Mouse (Mus musculus) megakaryocyte, embryonic 14.5 days (primary cell): ENCODE measurements around the gene Timm29. TPM values are rescaled to one million over a fixed set of nuclear protein-coding genes. Genes with fewer than 3 reads are reported as not detected.
"Not testable (repeated sequence)": the region's sequence is repeated elsewhere in the genome, so short reads cannot be mapped to it uniquely, and the experiment has no call there.

Experiments used
- H3K27me3 ChIP-seq: replicated peaks from 2 replicates; pipeline ENCODE3; 2012; ENCODE audit warnings: inconsistent platforms
- H3K36me3 ChIP-seq: replicated peaks from 2 replicates; pipeline ENCODE3; 2012; ENCODE audit warnings: low read length, inconsistent platforms, mixed read lengths
- H3K4me1 ChIP-seq: 2 replicates; pipeline ENCODE4 v1.6.1; 2012; ENCODE audit warnings: inconsistent platforms
- H3K4me3 ChIP-seq: replicated peaks from 2 replicates; pipeline ENCODE3; 2012; ENCODE audit warnings: moderate library complexity, mild to moderate bottlenecking, inconsistent platforms
- H3K9me3 ChIP-seq: 2 replicates; pipeline ENCODE4 v1.6.1; 2012; ENCODE audit warnings: inconsistent platforms
- FLI1 ChIP-seq: IDR thresholded peaks from 2 replicates; pipeline ENCODE4 v1.6.1; 2012; ENCODE audit warnings: low read length, inconsistent platforms, mixed read lengths
- GATA1 ChIP-seq: IDR thresholded peaks from 3 replicates; pipeline ENCODE4 v1.6.1; 2012; ENCODE audit warnings: mixed read lengths, low read length, inconsistent platforms, borderline replicate concordance
- polyA plus RNA-seq: library from polyadenylated mRNA; stranded (reverse); fragments of >175 nt; gene quantifications from 2 replicates; pipeline ENCODE4 v1.2.3, GENCODE M21; 2012; ENCODE audit warnings: low replicate concordance; ENCODE audit not compliant: insufficient read depth

Gene Timm29
- polyA plus RNA-seq, 1 experiment = 4.0 TPM

DNA sequence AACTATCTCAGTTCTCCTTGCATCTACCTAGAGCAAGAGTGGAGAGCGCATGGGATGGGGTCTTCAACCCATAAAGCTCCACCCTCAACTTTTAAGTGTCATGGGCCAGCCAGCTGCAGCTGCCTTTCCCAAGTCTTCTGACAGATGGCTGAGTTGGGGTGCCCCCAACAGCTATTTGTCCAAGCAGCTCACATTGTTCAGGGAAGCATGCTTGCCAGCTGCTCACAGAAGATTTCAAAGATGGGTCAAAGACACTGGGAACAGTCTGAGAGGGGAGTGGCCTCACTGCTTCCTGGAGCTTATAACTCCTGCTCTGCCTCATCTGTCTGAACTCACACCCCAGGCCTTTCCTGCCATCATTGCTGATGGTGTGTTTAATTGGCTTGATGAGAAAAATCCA lies 16.2 kb upstream of the Timm29 start:
- TF ChIP-seq FLI1 = no peak
- no peak for TF ChIP-seq GATA1

GRCm38 (mm10) chr9:21578226-21578625 lies 14.3 kb upstream of the Timm29 start:
- Histone ChIP-seq H3K36me3 (peaks cover 96% of the 10 kb centered on the region), H3K4me3 (no peak overlapping the region), H3K4me1 (peaks cover 24% of the 10 kb centered on the region), H3K9me3 (no peaks in the 10 kb centered on the region), H3K27me3 (no peaks in the 10 kb centered on the region)
- TF ChIP-seq FLI1 = no peak
- no peak for TF ChIP-seq GATA1

More for the DNA sequence above, 16.2 kb upstream of the Timm29 start:
- Histone ChIP-seq H3K4me3 (no peak overlapping the region), H3K36me3 (peaks cover 96% of the 10 kb centered on the region), H3K9me3 (no peaks in the 10 kb centered on the region), H3K27me3 (no peaks in the 10 kb centered on the region), H3K4me1 (peaks cover 24% of the 10 kb centered on the region)

- Histone ChIP-seq H3K27me3 (no peaks in the 10 kb centered on the region), H3K4me3 (no peak overlapping the region), H3K36me3 (peaks cover 99% of the 10 kb centered on the region), H3K4me1 (peaks cover 16% of the 10 kb centered on the region), H3K9me3 (no peaks in the 10 kb centered on the region)
- TF ChIP-seq GATA1 (no peak), FLI1 (no peak)
Measured at GRCm38 (mm10) chr9:21585401-21585800, 7.1 kb upstream of the Timm29 start.

- H3K36me3 ChIP-seq = peaks cover 88% of the 10 kb centered on the region
- H3K4me1 ChIP-seq = peaks cover 34% of the 10 kb centered on the region
- H3K9me3 ChIP-seq = no peaks in the 10 kb centered on the region
- H3K27me3 ChIP-seq = no peaks in the 10 kb centered on the region
- TF ChIP-seq GATA1 (no peak), FLI1 (no peak)
- H3K4me3 ChIP-seq = no peak overlapping the region
Measured at GRCm38 (mm10) chr9:21587678-21588349, 4.7 kb upstream of the Timm29 start.

- Histone ChIP-seq H3K27me3 (no peaks in the 10 kb centered on the region), H3K4me3 (no peak overlapping the region), H3K9me3 (no peaks in the 10 kb centered on the region), H3K4me1 (peaks cover 36% of the 10 kb centered on the region), H3K36me3 (peaks cover 83% of the 10 kb centered on the region)
- no peak for TF ChIP-seq FLI1
- TF ChIP-seq GATA1 = no peak
Measured at GRCm38 (mm10) chr9:21588350-21588749, 4.2 kb upstream of the Timm29 start.

DNA sequence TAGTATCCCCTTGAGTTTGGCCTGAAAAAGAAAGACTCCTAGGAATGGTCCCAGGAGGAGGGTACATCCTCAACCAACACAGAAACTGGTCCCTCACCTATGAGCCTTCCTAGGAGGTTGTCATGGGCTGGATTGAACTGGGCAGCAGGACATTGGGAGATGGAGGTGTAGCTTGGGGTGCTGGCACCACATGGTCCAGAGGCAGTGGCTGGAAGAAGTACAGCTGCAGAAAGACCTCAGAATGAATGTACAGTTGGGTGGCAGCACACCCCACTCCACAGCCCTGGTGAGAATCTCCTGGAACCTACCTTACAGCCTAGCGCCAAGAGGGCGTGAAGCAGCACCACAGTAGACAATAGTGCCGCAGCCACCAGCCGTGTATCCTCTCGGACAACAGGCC lies 3.0 kb upstream of the Timm29 start:
- Histone ChIP-seq H3K27me3 (no peaks in the 10 kb centered on the region), H3K36me3 (peaks cover 72% of the 10 kb centered on the region), H3K4me1 (peaks cover 48% of the 10 kb centered on the region), H3K9me3 (no peaks in the 10 kb centered on the region), H3K4me3 (no peak overlapping the region)
- TF ChIP-seq FLI1 (no peak), GATA1 (no peak)

DNA sequence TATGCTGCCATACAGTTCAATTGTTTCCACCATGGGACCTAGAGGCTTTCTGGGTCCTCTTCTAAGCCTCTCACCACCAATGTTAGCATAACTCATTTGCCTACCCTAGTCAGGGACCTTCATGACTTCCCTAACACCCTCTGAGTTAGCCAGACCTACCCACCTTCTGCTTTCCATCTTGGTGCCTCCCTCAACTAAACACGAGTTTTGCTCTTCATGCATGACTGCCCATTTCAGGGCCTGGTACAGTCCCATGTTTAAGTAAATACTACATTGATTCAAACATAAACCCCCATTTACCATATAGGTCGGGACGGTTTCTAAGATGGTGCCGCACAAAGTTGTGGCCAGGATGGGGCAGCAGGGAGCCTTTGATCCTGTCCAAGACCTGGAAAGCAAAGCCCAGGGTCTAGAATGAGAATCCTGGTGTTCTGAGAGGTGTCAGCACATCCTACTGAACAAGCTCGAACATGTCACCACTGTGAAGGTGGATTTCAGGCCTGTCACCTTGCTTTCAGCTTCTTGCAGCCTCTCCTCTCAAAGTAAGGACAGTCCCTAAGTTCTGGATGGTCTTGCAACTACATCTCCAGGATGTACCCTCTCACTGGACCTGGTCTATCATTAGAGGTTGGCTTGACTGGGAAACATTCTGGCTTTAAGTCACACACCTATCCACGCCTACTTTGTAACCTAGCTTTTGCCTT lies 1.2 kb upstream of the Timm29 start:
- Histone ChIP-seq H3K4me1 (peaks cover 58% of the 10 kb centered on the region), H3K4me3 (peak overlapping the region; percentile 66), H3K9me3 (no peaks in the 10 kb centered on the region), H3K36me3 (peaks cover 68% of the 10 kb centered on the region), H3K27me3 (no peaks in the 10 kb centered on the region)
- TF ChIP-seq GATA1 (no peak), FLI1 (no peak)

- H3K9me3 ChIP-seq = no peaks in the 10 kb centered on the region
- peak overlapping the region; percentile 99 for H3K4me3 ChIP-seq
- peaks cover 65% of the 10 kb centered on the region for H3K36me3 ChIP-seq
- TF ChIP-seq FLI1 (no peak), GATA1 (no peak)
- peaks cover 58% of the 10 kb centered on the region for H3K4me1 ChIP-seq
- H3K27me3 ChIP-seq = no peaks in the 10 kb centered on the region
Measured at GRCm38 (mm10) chr9:21591831-21592702, 455 bp upstream of the Timm29 start.

DNA sequence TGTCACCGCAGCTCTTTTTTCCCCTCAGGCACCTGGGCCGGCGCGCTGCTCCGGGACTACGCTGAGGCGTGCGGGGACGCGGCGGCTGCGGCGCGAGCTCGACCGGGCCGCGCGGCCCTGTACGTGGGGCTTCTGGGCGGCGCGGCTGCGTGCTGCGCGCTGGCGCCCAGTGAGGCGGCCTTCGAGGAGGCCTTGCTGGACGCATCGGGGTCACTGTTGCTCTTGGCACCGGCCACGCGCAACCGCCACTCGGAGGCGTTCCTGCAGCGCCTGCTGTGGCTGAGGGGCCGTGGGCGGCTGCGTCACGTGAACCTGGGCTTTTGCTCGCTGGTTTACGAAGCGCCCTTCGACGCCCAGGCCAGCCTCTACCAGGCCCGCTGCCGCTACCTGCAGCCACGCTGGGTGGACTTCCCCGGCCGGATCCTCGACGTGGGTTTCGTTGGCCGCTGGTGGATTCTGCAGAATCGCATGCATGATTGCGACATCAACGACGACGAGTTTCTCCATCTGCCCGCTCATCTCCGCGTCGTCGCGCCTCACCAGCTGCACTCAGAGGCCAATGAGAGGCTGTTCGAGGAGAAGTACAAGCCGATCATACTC lies 700 bp downstream of the Timm29 start:
- H3K4me3 ChIP-seq = peak overlapping the region; percentile 99
- H3K27me3 ChIP-seq = no peaks in the 10 kb centered on the region
- H3K9me3 ChIP-seq = no peaks in the 10 kb centered on the region
- H3K4me1 ChIP-seq = peaks cover 55% of the 10 kb centered on the region
- H3K36me3 ChIP-seq = peaks cover 57% of the 10 kb centered on the region
- TF ChIP-seq GATA1 (no peak), FLI1 (no peak)

DNA sequence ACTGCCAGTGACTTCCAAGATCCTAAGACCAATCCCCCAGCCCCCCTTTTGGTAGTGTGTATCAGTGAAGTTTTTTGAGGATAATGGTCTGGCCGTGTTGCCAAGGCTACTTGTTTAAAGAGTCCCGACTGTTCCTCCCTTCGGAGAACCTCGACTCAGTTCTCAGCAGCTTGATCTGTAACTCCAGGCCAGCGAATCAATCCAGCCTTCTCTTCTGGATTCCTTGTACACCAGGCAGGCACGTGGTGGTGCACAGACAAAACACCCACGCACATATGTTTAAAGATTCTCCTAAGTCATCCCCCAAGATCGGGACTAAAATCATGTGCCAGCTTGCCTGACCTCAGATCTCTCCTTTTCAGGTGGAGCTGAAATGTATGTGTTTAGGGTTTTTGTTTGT lies 1.8 kb downstream of the Timm29 start:
- Histone ChIP-seq H3K36me3 (peaks cover 47% of the 10 kb centered on the region), H3K4me3 (peak overlapping the region; percentile 99), H3K4me1 (peaks cover 55% of the 10 kb centered on the region)
- not testable (repeated sequence) for H3K9me3 ChIP-seq, H3K27me3 ChIP-seq
